Mouse (Mus musculus): ENCODE data around the gene Rufy1. TPM values are rescaled to one million over a fixed set of nuclear protein-coding genes. Genes with fewer than 3 reads are reported as not detected.
"Not testable (repeated sequence)": the region's sequence is repeated elsewhere in the genome, so short reads cannot be mapped to it uniquely, and the experiment has no call there.

Rufy1 gene
- polyA plus RNA-seq, 1 experiment from 2014 or later = 27.2 TPM

DNA sequence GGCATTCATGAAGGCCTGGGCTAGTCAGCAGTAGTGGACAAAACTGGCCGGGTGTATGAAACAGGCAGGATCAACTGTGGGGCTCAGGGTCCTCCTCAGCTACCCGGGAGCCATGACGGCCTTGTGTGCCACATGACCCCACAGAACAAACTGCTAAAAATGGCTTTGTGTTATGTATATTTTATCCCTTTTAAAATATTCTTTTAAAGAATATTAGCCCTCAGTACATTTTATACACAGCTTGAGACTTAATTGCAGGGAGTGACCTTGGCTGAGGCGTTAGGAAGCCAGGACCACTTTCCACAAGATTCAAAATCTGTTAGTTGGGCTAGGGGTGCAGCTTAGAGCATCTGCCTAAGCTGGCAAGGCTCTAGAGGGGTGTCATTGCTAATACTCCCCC is 60.0 kb downstream of the Rufy1 start:
- Histone ChIP-seq H3K27ac (ENCODE audit: low read depth, low read length) (peak overlapping the region; percentile 59; the same call in 1 of the 2 replicates), H3K27me3 (replicated peaks; ENCODE audit: control insufficient read depth, insufficient read depth, low read length) (no peaks in the 10 kb centered on the region), H3K4me2 (ENCODE audit: low read length) (peak overlapping the region; percentile 49), H3K9ac (ENCODE audit: low read length) (peak overlapping the region; percentile 60; the same call in 1 of the 2 replicates), H3K4me1 (ENCODE audit: control insufficient read depth, insufficient read depth, low read length) (peaks cover 5% of the 10 kb centered on the region), H3K4me3 (ENCODE audit: low read depth, low read length) (peak overlapping the region; percentile 23; the same call in 1 of the 2 replicates), H3K36me3 (ENCODE audit: control insufficient read depth, insufficient read depth, low read length) (no peaks in the 10 kb centered on the region), H3K9me3 (replicated peaks; ENCODE audit: control insufficient read depth, low read length) (no peaks in the 10 kb centered on the region)
- WGBS = 43% methylated on average over 4 of the region's 4 CpGs
- ATAC-seq (peak; percentile 64), DNase-seq (ENCODE audit: low spot score) (no peak)

DNA sequence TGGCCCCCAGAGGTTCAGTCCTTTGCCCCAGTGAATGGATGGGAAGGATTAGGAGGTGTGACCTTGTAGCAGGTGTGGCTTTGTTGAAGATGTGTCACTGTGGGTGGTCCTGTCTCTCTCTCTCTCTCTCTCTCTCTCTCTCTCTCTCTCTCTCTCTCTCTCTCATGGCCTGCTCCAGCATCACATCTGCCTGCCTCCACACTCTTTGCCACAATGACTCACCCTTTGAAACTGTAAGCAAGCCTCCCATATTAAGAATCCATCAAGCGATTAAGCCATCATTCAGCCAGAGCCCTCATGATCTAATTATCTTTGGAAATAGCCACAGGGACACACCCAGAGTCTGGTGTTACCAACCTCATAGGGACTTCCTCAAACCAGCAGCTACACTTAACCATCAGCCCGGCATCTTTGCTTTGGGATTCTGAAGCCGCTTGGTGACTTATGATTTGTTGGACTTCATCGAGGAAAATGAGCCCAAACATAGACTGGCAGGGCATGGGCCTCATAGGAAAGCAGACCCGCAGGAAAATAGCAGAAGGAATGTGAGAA is 61.5 kb downstream of the Rufy1 start:
- Histone ChIP-seq H3K9me3 (replicated peaks; ENCODE audit: control insufficient read depth, low read length) (no peaks in the 10 kb centered on the region), H3K27ac (ENCODE audit: low read depth, low read length) (no peak overlapping the region), H3K9ac (ENCODE audit: low read length) (no peak overlapping the region), H3K4me1 (ENCODE audit: control insufficient read depth, insufficient read depth, low read length) (peaks cover 5% of the 10 kb centered on the region), H3K4me3 (ENCODE audit: low read depth, low read length) (no peak overlapping the region), H3K27me3 (replicated peaks; ENCODE audit: control insufficient read depth, insufficient read depth, low read length) (no peaks in the 10 kb centered on the region), H3K36me3 (ENCODE audit: control insufficient read depth, insufficient read depth, low read length) (no peaks in the 10 kb centered on the region), H3K4me2 (ENCODE audit: low read length) (no peak overlapping the region)
- DNase-seq (ENCODE audit: low spot score) = no peak
- ATAC-seq = no peak
- 86% methylated on average over 5 of the region's 5 CpGs for WGBS

DNA sequence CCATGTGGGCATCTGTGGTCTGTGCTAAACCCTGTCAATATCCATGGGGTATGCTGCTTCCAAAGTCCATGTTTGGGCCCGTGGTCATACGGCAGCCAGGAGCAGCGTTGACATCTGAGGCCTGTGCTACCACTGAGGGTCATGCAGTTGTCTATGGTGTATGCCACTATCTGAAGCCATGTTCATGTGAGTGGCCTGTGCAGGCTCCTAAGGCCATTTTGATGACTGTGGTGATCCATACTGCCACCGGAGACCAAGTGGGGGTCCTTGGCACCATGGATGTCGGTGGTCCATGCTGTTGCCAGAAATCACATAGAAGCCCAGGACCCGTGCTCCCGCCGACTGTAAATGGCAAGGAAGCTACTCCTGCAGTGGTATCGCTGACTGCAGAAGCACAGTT is 63.4 kb downstream of the Rufy1 start:
- Histone ChIP-seq H3K4me3 (ENCODE audit: low read depth, low read length) (no peak overlapping the region), H3K27ac (ENCODE audit: low read depth, low read length) (no peak overlapping the region), H3K27me3 (replicated peaks; ENCODE audit: control insufficient read depth, insufficient read depth, low read length) (no peaks in the 10 kb centered on the region), H3K4me1 (ENCODE audit: control insufficient read depth, insufficient read depth, low read length) (peaks cover 5% of the 10 kb centered on the region), H3K9me3 (replicated peaks; ENCODE audit: control insufficient read depth, low read length) (no peaks in the 10 kb centered on the region), H3K36me3 (ENCODE audit: control insufficient read depth, insufficient read depth, low read length) (no peaks in the 10 kb centered on the region), H3K9ac (ENCODE audit: low read length) (no peak overlapping the region), H3K4me2 (ENCODE audit: low read length) (no peak overlapping the region)
- no peak for DNase-seq (ENCODE audit: low spot score)
- 90% methylated on average over 9 of the region's 9 CpGs for WGBS
- no peak for ATAC-seq

DNA sequence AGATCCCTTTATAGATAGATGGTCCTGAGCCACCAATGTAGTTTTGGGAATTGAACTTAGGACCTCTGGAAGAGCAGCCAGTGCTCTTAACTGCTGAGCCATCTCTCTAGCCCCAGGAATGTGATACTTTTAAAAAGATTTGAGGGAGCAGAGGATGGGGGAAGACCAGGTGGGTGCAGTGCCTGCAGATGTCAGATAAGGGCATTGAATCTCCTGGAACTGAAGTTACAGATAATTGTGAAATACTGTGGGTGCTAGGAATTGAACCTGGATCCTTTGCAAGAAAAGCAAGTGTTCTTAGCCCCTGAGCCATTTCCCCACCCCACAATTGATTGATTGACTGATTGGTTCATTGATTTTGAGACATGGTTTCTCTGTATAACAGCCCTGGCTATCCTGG is 65.6 kb downstream of the Rufy1 start:
- H3K9ac ChIP-seq (ENCODE audit: low read length) = no peak overlapping the region
- no peaks in the 10 kb centered on the region for H3K4me1 ChIP-seq (ENCODE audit: control insufficient read depth, insufficient read depth, low read length)
- H3K4me3 ChIP-seq (ENCODE audit: low read depth, low read length) = no peak overlapping the region
- no peak overlapping the region for H3K4me2 ChIP-seq (ENCODE audit: low read length)
- H3K27me3 ChIP-seq (replicated peaks; ENCODE audit: control insufficient read depth, insufficient read depth, low read length) = no peaks in the 10 kb centered on the region
- ATAC-seq (no peak), DNase-seq (ENCODE audit: low spot score) (no peak)
- no peaks in the 10 kb centered on the region for H3K9me3 ChIP-seq (replicated peaks; ENCODE audit: control insufficient read depth, low read length)
- no peaks in the 10 kb centered on the region for H3K36me3 ChIP-seq (ENCODE audit: control insufficient read depth, insufficient read depth, low read length)
- no peak overlapping the region for H3K27ac ChIP-seq (ENCODE audit: low read depth, low read length)

DNA sequence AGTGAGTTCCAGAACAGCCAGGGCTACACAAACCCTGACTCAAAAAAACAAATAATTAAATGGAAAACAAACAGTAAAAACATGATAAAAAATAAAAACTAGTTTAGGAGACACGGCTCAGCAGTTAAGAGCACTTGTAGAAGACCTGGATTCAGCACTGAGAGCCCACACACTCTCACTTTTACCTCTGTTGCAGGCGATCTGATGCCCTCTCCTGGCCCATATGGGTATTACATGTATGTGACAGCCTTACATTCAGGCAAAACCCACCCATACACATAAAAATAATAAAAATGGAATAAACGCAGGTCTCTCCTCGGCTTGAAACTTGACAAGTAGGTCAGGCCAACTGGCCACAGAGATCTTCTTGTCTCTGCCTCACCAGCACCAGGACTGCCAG is 66.4 kb downstream of the Rufy1 start:
- peak; percentile 90 for DNase-seq (ENCODE audit: low spot score)
- Histone ChIP-seq H3K9me3 (replicated peaks; ENCODE audit: control insufficient read depth, low read length) (no peaks in the 10 kb centered on the region), H3K9ac (ENCODE audit: low read length) (no peak overlapping the region), H3K27me3 (replicated peaks; ENCODE audit: control insufficient read depth, insufficient read depth, low read length) (no peaks in the 10 kb centered on the region), H3K4me2 (ENCODE audit: low read length) (no peak overlapping the region), H3K4me3 (ENCODE audit: low read depth, low read length) (no peak overlapping the region), H3K4me1 (ENCODE audit: control insufficient read depth, insufficient read depth, low read length) (no peaks in the 10 kb centered on the region), H3K36me3 (ENCODE audit: control insufficient read depth, insufficient read depth, low read length) (no peaks in the 10 kb centered on the region), H3K27ac (ENCODE audit: low read depth, low read length) (no peak overlapping the region)
- 7% methylated on average over 4 of the region's 4 CpGs for WGBS
- ATAC-seq = peak; percentile 83

DNA sequence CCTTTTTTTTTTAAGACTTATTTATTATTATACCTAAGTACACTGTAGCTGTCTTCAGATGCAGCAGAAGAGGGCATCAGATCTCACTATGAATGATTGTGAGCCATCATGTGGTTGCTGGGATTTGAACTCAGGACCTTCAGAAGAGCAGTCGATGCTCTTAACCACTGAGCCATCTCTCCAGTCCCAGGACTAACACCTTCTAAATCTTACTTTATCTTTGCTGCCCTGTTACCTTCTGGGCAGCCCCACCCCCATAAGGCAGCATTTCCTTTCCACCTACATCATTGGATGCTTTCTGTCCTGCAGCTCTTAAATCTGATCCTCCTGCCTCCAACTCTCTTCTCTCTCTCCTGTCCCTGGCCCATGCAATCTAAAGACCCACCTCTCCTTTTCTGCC is 69.6 kb downstream of the Rufy1 start:
- H3K36me3 ChIP-seq (ENCODE audit: control insufficient read depth, insufficient read depth, low read length); ATAC-seq; H3K4me2 ChIP-seq (ENCODE audit: low read length); H3K27ac ChIP-seq (ENCODE audit: low read depth, low read length); H3K9ac ChIP-seq (ENCODE audit: low read length); H3K27me3 ChIP-seq (replicated peaks; ENCODE audit: control insufficient read depth, insufficient read depth, low read length); H3K4me3 ChIP-seq (ENCODE audit: low read depth, low read length); H3K4me1 ChIP-seq (ENCODE audit: control insufficient read depth, insufficient read depth, low read length); DNase-seq (ENCODE audit: low spot score); H3K9me3 ChIP-seq (replicated peaks; ENCODE audit: control insufficient read depth, low read length): not testable (repeated sequence)
- 84% methylated on average over 1 of the region's 1 CpGs for WGBS

DNA sequence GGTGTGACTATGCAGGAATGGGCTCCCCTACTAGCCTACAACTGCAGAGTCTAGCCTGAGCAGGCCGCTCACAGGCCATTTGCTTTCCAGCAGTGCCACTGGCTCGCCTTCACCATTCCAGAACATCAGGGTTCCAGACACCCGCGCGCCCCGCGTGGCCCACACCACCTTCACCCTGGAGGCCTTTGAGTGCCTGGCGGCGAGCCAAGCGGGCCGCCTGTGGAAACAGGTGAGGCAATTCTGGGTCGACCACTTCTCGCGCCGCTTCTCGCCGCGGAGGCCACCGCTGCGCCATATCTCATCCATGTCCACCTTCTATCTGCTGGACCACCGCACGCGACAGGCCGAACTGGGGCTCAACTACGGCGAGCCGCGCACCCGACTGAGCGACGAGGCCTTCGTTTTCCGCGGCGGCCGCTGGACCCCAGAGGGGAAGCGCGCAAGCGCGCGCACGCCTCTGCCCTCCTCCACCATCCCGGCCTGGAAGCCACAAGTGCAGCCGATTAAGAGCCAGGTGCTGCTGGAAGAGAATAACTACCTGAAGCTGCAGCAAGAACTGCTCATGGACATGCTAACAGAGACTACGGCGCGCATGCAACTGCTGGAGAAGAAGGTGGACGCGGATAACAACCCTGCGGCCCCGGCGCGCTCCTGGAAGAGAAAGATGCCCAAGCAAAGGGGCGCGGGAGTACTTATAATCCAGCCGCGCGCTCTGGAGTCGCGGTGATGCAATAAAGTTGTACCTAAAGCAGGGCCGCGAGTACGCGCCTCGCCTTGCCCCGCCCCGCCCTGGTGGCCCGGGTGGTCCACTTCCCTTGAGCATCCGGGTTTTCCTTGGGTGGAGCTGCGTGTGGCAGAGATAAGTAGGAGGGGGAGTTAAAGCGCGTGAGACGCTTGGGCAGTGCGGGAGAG is 71.7 kb downstream of the Rufy1 start:
- H3K27ac ChIP-seq (ENCODE audit: low read depth, low read length) = peak overlapping the region; percentile 48; the same call in 1 of the 2 replicates
- no peaks in the 10 kb centered on the region for H3K9me3 ChIP-seq (replicated peaks; ENCODE audit: control insufficient read depth, low read length)
- no peaks in the 10 kb centered on the region for H3K4me1 ChIP-seq (ENCODE audit: control insufficient read depth, insufficient read depth, low read length)
- peak; percentile 68 for DNase-seq (ENCODE audit: low spot score)
- no peaks in the 10 kb centered on the region for H3K36me3 ChIP-seq (ENCODE audit: control insufficient read depth, insufficient read depth, low read length)
- peak overlapping the region; percentile 68 for H3K9ac ChIP-seq (ENCODE audit: low read length)
- no peaks in the 10 kb centered on the region for H3K27me3 ChIP-seq (replicated peaks; ENCODE audit: control insufficient read depth, insufficient read depth, low read length)
- ATAC-seq = peak; percentile 71
- under 1% methylated on average over 74 of the region's 74 CpGs for WGBS
- H3K4me2 ChIP-seq (ENCODE audit: low read length) = peak overlapping the region; percentile 89
- H3K4me3 ChIP-seq (ENCODE audit: low read depth, low read length) = peak overlapping the region; percentile 48

DNA sequence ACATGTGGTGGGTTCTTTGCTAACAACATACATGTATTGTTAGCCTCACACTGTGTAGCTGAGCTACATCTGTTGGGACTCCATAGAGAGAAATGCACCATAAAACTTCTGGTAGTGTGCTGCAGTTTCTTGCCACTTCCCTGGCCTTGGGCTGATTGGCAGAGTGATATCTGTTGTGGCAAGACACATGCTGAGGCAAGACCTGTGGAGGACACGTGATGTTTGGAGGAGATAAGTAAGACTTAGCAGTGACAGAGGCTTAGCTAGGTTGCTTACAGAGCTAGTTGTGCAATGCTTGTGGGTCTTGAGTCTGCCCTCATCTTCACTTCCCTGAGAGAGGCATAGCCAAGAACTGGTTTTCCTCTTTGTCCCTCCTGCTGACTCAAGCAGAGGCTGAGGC is 75.5 kb downstream of the Rufy1 start:
- Histone ChIP-seq H3K9me3 (replicated peaks; ENCODE audit: control insufficient read depth, low read length) (no peaks in the 10 kb centered on the region), H3K27ac (ENCODE audit: low read depth, low read length) (no peak overlapping the region), H3K4me2 (ENCODE audit: low read length) (no peak overlapping the region), H3K36me3 (ENCODE audit: control insufficient read depth, insufficient read depth, low read length) (no peaks in the 10 kb centered on the region), H3K9ac (ENCODE audit: low read length) (no peak overlapping the region), H3K27me3 (replicated peaks; ENCODE audit: control insufficient read depth, insufficient read depth, low read length) (no peaks in the 10 kb centered on the region), H3K4me1 (ENCODE audit: control insufficient read depth, insufficient read depth, low read length) (no peaks in the 10 kb centered on the region), H3K4me3 (ENCODE audit: low read depth, low read length) (no peak overlapping the region)
- DNase-seq (ENCODE audit: low spot score) (no peak), ATAC-seq (no peak)
- WGBS = 88% methylated on average over 1 of the region's 1 CpGs

DNA sequence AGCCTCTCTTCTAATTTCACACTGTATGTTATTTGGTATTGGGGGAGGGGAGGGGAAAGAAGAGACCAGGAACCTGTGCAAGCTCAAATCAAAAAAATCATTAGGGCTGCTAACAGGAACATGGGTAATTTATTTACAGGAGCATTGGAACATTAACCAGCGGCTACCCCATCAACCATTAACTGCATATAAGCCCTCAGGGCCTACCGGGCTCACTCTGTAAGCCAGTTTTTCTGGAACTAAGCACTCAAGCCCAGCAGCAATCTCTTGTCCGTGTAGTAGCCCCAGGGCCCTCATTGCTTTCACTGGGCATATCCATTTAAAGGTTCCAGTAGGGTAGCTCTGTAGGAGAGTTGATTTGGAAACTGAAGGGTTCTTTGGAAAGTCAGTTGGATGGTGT is 76.1 kb downstream of the Rufy1 start:
- no peak overlapping the region for H3K4me2 ChIP-seq (ENCODE audit: low read length)
- ATAC-seq = no peak
- no peaks in the 10 kb centered on the region for H3K4me1 ChIP-seq (ENCODE audit: control insufficient read depth, insufficient read depth, low read length)
- WGBS = 75% methylated on average over 3 of the region's 3 CpGs
- H3K27ac ChIP-seq (ENCODE audit: low read depth, low read length) = no peak overlapping the region
- H3K27me3 ChIP-seq (replicated peaks; ENCODE audit: control insufficient read depth, insufficient read depth, low read length) = no peaks in the 10 kb centered on the region
- no peaks in the 10 kb centered on the region for H3K36me3 ChIP-seq (ENCODE audit: control insufficient read depth, insufficient read depth, low read length)
- H3K9me3 ChIP-seq (replicated peaks; ENCODE audit: control insufficient read depth, low read length) = no peaks in the 10 kb centered on the region
- H3K4me3 ChIP-seq (ENCODE audit: low read depth, low read length) = no peak overlapping the region
- H3K9ac ChIP-seq (ENCODE audit: low read length) = no peak overlapping the region
- no peak for DNase-seq (ENCODE audit: low spot score)

Data from forebrain, embryonic 14.5 days (tissue).